Mouse (Mus musculus) myocyte (in vitro differentiated cells): Measurements from ENCODE around the gene Slc27a1.

Source experiments
- CEBPB ChIP-seq: IDR thresholded peaks from 2 replicates; pipeline ENCODE4 v1.6.1; 2011; ENCODE audit warnings: mild to moderate bottlenecking, moderate library complexity; ENCODE audit not compliant: poor library complexity, insufficient read depth, severe bottlenecking
- MAX ChIP-seq: IDR thresholded peaks from one replicate; pipeline ENCODE4 v1.6.1; 2011; ENCODE audit warnings: low read depth, mild to moderate bottlenecking, control low read depth
- MYOD1 ChIP-seq, 3 experiments: IDR thresholded peaks; one replicate each; pipeline ENCODE4 v1.6.1; 2011; ENCODE audit warnings: control low read depth in 2 of 3, low read depth in 2 of 3, mild to moderate bottlenecking in 2 of 3, moderate library complexity in 1 of 3; ENCODE audit not compliant: insufficient read length in 2 of 3, control insufficient read depth in 1 of 3
- POLR2A ChIP-seq: IDR thresholded peaks from one replicate; pipeline ENCODE4 v1.6.1; 2011; ENCODE audit warnings: low read depth, mild to moderate bottlenecking, control low read depth, moderate library complexity; ENCODE audit not compliant: insufficient read length
- POLR2AphosphoS2 ChIP-seq: IDR thresholded peaks from one replicate; pipeline ENCODE4 v1.6.1; 2011; ENCODE audit warnings: low read depth, control low read depth; ENCODE audit not compliant: insufficient read length

DNA sequence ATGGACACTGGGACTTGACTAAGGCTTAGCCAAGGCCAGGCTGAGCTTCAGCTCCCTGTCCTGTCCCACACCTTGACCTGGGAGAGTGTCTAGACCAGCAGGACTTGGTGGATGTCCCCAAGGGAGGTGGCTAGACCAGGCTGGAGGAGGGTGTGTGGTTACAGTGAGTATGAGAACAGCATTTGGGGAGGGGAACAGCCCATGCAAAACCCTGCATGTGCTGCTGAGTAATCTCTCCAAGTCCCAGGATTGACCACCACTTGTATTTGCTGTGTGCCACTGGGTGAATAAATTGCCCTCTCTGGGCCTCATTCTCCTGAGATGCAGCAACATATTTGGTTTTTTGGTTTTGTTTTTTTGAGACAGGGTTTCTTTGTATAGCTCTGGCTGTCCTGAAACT is 29.7 kb downstream of the Slc27a1 start:
- no peak for TF ChIP-seq POLR2A
- no peak for TF ChIP-seq MYOD1 (IDR thresholded peaks at IDR 0.05; ENCODE audit: control insufficient read depth in 1 of 3, insufficient read length in 2 of 3, low read depth in 2 of 3)
- no peak for TF ChIP-seq POLR2AphosphoS2
- TF ChIP-seq MAX = no peak
- TF ChIP-seq CEBPB = no peak
